Comparison of ENCODE assay signal across 10 mouse cellular contexts in genomic region chr16:45201395-45201794, GRCm38 (mm10).
"Had no signal": no experiment of that assay in that cellular context is flagged by ENCODE, and none has a peak within 500 bp of the region (broad histone marks: within the 10 kb centered on the region; RNA-seq: fewer than 3 reads in every experiment).

No protein-coding gene starts in this region.

- ATAC-seq: liver, postnatal 0 days; midbrain, embryonic 13.5 days; midbrain, embryonic 16.5 days had no signal

- DNase-seq: kidney, postnatal 10 days; kidney, postnatal 4 days; left cerebral cortex, postnatal 4 days; liver, postnatal 0 days; retina, postnatal 1 day; thymus, adult 2 months; thymus, postnatal 14 days; thymus, postnatal 4 days had no signal
